Mouse (Mus musculus): ENCODE measurements around the gene Nbeal1. TPM values are rescaled to one million over a fixed set of nuclear protein-coding genes. Genes with fewer than 3 reads are reported as not detected.

The Nbeal1 gene
- polyA plus RNA-seq, 1 experiment from 2014 or later, result 12.3 TPM

Other genes starting within 250 kb of the Nbeal1 start
- gene Ica1l, start 137.4 kb upstream of the Nbeal1 start, polyA plus RNA-seq (2014; fragmentation: Nextera tagmentation; extraction: Ambion mirVana), result 0.16 and 0.88 TPM in 2 replicates
- 6.4 and 6.5 TPM in 2 replicates for gene Carf, start 82.4 kb upstream of the Nbeal1 start, polyA plus RNA-seq (2014; fragmentation: Nextera tagmentation; extraction: Ambion mirVana)
- gene Wdr12, start 82.0 kb upstream of the Nbeal1 start, polyA plus RNA-seq (2014; fragmentation: Nextera tagmentation; extraction: Ambion mirVana), result 26.8 and 29.5 TPM in 2 replicates
- 20.4 and 22.8 TPM in 2 replicates for gene Cyp20a1, start 162.7 kb downstream of the Nbeal1 start, polyA plus RNA-seq (2014; fragmentation: Nextera tagmentation; extraction: Ambion mirVana)
- gene Abi2, start 229.0 kb downstream of the Nbeal1 start, polyA plus RNA-seq (2014; fragmentation: Nextera tagmentation; extraction: Ambion mirVana), result 35.0 and 38.5 TPM in 2 replicates